Mouse (Mus musculus) monocyte, adult 2 months (primary cell): ENCODE results near the gene Mb21d2.

Source experiments
- DNase-seq, 2 experiments: peaks; one replicate each; pipeline ENCODE4 v3.0.0; 2022; ENCODE audit warnings: low spot score in 2 of 2, low read depth in 1 of 2

Mb21d2 gene

DNA sequence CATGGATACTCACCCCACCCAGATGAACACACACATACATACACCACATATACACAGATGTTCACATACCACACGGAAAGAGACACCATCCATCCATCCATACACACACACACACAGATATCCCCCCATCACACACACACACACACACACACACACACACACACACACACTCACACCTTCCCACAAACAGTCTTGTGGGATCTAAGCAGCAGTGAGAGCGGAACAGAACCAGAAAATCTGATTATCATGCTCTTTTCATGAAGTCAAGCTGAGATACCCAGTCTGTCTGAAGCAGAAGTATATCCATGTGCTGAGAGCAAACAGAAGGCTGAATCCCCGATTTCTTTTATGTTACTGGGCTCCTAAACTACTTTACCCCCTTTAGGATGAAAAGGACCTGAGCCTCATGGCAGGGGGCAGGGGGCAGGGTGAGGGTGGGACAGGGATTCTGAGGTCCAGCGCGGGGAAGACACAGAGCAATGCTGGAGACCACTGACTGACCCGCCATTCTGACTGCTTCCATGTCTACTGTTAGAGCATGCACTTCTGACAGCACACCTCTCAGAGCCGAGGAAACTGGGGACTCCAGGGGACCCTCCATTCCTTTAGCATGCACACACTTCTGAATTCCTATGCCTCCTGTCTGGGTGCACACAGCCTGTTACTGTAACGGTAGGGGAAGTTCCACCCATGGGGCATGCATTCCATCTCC lies 62.7 kb downstream of the Mb21d2 start:
- DNase-seq = no peak

DNA sequence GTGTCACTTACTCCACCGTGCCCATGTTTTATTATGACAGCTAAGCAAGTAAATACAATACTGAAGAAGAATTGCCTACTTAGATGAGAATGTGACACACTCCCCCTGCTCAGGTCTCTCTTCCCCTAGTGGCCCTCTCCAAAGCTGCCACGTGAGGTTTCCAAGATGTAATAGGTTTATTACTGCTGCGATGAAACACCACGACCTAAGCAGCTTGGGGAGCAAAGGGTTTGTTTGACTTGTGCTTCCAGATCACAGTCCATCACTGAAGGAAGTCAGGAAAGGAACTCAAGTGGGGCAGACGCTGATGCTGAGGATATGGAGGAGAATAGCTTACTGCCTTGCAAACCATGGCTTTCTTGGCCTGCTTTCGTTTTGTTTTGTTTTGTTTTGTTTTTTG lies 65.9 kb downstream of the Mb21d2 start:
- no peak for DNase-seq

DNA sequence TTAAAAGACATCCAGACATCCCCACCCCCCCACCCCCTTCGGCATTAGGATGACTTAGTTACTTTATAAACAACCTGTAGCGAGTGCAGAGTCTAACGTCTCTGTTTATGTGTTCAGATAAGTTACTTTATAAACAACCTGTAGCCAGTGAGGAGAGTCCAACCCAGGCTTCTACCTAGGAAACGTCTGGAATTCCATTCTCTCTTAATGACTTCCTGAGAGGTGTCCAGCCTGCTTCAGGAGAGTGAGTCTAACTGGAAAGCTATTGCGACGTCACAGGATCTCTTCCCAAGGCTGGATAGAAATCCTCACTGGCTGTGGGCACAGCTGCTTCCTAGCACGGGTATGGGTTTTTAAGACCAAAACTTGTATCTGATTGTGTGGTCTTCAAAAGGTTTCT lies 67.4 kb downstream of the Mb21d2 start:
- no peak for DNase-seq

DNA sequence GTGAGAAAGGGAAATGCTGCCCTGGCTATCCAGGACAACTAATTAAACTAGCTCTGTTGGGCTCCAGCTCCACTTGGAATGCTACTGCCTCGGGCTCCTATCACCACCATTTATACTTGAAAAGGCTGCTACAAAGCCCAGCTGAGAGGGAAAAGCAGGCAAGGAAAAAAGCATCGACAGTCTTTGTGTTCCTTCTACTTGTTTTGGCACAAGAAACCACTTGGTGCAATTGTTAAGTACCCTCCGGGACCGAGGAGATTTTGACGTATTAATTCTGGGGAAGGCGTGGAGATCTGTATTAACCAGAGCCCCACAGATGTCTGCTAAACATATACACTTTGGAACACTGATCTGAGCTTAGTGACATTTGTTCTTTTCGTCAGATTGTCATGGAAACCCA lies 69.8 kb downstream of the Mb21d2 start:
- no peak for DNase-seq

DNA sequence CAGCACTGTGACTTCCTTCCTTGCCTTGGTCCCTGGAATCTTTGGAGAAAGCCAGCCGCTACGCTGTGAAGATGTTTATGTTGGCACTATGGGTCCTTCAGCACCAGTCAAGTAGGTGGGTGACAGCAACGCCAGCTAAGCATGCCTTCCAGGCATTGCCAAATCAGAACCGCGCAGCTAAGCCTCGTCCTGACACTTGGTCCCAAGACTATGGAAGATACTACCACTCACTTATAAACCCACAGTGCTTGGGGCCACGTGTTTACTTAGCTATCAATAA lies 70.5 kb downstream of the Mb21d2 start:
- no peak for DNase-seq

DNA sequence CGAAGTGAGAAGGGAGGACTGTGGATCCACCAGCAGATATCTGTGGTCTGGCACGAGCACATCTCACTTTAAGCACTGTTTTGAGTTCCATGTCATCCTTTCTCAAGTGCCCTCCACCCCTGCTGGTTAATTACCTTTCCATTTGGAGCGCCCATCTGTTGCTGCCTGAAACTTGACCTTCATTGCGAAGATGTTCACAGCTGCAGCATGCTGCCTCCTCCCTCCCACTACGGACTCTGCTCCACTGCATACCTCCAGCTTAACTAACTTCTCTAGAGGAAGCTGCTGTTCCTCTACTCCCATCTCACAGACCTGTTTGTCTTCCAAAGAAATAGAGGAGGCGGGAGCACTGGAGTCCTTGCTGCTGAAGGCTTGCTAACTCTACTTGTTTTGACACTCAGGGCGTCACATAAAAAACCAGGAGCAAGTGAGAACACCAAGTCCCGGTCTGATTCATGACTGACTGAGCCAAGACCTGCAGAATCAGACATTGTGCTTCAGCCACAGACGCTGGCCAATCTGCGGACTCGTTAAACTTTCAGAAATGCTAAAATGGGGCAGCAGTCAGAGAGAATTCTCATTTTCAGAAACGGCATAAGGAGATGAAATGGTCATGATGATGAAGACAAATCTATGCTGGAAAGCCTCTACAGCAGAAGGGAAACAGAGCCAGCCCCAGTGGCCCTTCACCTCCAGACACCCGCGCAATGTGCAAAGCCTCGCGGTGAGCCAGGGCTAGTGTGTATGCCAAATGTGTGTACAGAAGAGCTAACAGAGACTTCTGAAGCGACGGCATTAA lies 71.1 kb downstream of the Mb21d2 start:
- no peak for DNase-seq

DNA sequence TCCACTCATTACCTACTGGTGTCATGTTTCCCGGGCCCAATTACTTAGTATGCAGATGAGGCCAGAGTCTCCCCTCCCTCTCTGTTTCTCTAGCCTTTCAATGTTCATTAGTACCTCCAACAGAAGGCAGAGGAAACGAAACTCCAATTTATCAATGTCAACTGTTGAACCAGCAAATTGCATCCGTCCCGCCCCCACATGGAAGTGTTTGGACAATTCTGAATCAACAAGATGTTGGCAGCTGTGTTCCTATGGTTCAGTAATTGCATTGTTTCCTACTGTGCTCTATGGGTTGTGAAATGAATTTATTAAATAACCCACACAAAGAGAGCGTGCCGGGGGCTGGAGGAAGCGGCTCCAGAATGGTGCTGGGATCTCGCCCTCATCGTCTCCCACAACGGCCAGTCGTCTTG lies 78.1 kb downstream of the Mb21d2 start:
- DNase-seq = no peak

DNA sequence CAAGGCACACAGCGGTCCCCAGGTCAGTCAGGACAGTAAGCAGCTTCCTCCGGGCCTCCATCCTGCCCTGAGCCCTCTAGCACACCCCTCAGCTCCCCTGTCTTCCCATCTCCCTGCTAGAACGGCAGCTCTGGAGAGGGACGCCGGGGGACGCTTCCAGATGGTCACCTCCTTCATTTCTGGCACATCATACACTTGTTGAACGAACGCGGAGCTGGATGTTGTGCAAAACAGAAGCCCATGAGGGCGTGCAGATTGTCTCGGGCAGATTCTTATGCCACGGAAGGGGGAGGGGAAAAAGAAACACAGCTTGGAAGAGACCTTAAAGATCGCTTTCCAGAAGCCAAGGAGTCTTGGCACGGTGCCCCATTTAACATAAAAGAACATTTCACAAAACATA lies 78.6 kb downstream of the Mb21d2 start:
- DNase-seq = no peak

DNA sequence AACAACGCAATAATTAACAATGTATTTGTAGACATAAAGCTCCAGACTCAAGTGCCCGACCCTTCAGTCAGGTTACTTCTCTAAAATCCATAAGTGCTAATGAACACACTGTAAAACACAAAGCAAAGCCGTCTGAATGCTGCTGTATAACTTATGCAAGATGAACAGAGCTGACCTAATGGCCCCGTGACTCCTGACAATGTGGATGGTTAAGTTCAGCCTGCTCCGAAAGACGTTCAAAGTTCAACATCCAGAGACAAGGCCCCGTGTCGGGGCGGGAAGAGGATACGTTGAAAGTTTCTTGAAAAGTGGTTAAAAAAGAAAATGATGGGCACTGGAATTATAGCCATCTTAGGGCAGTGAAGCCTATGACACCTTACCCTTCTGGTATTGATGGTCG lies 83.3 kb downstream of the Mb21d2 start:
- no peak for DNase-seq

DNA sequence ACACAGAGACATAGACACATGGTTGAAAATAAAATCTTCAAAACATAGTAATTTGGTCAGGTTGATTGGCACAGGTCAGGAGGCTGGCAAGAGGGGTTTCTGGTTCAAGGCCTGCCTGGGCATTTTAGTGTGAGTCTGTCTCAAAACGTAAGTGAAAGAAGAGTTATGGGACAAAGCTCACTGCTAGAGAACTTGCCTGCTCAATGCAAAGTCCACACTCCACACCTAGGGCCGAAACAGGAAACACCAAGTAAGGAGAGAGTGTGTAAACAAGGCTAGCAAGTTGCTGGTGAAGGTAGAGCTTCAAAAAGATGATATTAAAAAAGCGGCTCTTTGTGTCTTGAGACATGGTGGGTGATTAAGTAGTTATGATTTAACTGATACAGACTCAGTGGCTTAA lies 84.1 kb downstream of the Mb21d2 start:
- no peak for DNase-seq

DNA sequence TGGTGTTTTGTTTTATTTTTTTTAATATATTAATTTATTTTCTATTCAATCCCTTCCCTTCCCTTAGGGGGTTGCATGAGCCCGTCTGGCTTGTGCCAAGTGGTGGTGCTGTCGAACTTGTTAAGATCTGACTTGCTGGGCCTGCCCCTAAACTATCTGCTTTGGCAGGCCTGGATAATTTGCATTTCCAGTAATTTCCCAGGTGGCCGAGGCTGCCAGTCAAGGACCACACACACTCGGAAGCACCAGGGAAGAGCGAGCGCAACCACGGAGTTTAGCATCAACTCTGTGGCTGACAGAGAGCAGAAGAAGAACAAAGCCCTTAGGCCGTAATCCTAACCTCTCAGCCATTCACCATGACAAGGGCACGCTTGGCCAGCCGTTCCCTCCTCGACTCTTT lies 88.4 kb downstream of the Mb21d2 start:
- DNase-seq = no peak

DNA sequence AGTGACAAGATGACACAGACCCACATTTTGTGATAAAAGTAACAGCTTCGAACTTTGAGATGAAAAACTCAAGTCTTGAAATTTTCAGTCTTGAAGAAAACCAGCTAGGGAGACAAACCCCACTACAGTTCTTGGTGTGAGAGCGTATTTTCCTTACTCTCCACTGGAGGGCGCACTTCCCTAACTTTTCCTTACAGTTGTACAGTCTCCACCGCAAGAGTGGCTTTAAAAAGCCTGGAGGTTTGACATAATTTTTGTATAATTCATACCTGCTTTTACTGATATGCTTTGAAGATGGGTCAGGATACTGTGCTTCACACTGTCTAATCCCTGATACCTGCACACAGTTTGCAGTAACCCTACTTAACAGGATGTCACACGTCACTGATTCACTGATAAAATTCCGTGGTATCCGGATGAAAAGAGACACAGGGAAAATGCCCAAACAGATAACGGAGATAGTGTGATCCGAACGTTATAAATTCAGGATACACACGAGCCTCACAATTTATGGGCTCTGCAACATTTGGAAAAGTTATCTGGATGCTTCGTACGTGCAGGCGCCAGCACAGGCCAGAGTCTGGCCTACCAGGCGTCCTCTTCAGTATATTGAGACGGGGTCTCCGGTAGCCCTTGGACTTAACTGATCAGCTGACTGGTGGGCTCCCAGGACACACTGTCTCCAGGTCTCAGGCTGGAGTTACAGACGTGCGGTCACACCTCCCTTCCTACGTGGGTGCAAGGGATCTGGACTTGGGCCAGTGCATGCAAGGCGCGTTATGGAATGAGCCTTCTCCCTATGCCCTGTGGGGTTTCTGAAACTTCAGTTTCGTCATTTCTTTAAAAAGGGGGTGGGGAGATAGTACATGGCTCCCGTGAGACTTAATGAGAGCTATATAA lies 89.1 kb downstream of the Mb21d2 start:
- no peak for DNase-seq

DNA sequence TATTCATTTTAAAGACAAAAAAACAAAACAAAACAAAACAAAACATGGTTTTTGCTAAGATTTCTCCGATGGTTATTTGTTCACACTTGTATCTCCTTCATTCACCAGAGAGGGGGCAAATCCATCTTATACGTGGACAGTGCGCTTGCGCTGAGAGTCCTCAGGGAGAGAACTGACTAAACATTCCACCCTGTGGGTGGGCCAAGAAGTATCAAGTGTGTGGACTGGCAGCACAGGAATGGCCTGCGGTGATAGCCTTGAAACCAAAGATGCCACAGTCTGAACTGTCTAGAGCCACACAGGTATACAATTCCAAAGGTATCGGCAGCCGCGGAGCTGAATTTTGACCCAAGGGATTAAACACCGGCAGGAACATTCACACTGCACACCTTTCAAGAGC lies 89.9 kb downstream of the Mb21d2 start:
- DNase-seq = no peak

DNA sequence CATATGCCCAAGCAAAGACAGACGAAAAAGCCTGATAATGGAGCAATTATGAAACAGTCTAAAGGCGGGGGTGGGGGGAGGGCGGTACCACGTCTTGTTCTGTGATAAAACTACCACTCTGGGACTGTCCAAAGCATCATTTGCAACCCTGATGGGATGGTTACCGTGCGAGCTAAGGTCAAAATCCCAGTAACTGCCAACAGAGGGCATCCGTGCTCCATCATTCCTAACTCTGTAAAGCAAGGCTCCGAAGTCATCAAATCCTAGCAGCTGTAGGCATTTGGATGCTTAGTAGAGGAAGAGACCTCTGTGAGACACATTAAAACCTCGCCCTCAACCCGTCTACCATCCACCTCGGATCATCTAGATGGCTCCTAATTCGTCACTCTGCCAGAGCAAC lies 91.5 kb downstream of the Mb21d2 start:
- DNase-seq = no peak

DNA sequence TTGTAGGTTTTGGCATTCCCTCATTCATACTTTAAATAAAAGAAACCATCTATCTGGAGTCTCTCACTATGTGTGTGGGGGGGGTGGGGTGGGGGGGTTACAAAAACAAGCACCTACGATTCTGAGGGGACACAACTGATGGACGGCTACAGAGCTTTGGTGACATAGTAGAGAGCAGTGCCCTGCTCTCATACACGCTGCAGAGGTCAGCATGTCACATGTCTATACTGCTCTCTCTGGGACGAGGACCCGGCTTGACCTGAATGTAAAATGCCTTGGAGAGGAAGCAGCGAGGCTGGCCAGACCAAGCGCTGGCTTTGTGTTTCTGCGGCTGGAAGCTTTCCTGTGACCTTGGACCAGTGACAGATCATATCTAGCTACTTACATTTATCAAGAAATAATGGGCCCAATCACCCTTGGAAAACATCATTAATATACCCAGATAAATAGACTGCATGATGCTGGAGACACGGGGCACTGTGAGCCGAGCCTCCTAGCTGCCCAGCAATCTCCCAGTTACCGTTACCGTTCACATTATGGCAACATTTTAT lies 97.3 kb downstream of the Mb21d2 start:
- no peak for DNase-seq

DNA sequence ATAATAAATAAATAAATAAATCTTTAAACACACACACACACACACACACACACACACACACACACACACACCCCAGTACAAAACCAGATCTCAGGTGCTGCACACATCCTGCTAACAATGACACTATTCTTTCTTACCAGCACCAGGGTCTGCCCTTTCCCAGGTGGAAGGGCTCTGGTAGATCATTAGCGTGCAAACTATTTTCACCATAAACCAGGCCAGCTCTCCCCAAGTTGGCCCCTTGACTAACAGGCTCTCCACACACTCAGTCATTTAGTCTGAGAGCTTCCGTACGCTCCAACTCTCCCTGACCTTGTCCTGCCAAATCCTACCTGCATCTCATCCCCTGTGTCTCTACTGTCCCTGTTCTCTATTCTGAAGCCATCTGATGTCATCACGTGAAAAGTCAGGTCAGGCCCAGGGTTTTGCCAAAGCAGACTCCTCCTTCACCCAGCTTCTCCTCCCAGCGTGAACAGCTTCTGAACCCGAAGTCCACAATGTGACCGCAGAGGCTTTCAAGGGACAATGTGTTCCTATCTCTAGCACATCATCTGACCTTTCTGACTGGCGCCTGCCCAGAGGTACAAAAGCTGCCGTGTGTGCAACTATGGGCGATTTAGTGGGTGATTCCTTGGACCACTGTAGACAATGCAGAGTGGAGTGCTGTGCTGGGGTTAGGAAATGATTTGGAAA lies 100.1 kb downstream of the Mb21d2 start:
- DNase-seq = no peak

DNA sequence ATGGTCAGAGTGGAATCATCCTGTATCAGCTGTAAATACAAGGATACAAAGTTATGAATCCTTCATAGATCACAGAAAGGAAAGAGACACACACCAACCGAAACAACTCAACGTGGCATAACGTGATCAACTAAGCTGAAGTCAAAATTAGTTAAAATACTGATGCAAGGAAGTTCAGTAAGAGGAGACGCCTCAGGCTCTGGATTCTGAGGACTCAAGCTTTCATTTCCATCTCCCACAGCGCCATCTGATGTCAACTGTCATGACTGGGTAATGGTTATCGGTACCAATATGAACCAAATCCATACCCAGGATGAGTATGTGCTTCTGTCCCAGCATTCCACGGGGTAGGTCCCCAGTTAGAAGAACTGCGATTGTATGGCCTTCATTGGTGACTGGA lies 104.7 kb downstream of the Mb21d2 start:
- DNase-seq = no peak

DNA sequence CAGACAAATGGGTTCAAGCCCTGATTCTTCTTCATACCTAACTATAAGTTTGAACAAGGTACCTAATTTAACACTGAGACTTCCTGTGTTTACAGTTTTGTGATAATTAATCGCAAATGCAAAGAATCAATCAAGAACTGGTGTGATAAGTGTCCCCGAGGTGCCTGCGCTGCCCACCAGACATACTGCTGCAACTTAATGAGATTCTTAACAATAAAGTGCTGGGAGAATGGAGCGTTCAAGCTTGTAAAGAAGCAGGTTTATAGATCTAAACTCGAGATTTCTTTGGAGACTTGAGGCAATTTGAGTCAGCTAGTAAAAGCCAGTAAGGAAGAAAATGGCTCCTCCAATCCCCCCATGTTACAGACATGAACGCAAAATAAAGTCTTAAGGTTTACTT lies 107.7 kb downstream of the Mb21d2 start:
- DNase-seq = no peak

DNA sequence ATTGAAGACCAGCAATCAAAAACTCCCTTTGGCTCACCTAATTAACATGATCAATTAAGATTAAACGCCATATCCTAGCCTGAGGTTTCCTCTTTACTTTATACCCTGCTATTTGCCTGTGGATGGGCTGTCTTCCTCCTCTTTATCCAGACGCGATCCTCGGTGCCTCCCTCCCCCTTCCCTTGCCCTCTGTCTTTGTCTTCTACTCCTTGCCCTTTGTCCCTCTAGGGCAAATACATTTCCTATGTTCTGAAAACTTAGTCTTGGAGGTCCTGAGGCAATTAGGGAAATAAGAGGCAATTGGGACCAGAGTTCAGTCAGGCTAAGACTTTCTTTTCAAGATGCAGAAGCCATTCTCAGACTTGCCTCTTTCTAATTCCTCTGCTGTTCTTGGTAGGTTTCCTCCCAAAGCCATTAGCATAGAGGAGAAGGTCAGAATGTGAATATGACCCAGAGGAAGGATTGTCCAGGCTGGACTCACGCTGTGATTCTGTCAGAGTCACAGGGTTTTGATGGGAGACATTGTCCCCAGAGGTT lies 110.7 kb downstream of the Mb21d2 start:
- DNase-seq = no peak

DNA sequence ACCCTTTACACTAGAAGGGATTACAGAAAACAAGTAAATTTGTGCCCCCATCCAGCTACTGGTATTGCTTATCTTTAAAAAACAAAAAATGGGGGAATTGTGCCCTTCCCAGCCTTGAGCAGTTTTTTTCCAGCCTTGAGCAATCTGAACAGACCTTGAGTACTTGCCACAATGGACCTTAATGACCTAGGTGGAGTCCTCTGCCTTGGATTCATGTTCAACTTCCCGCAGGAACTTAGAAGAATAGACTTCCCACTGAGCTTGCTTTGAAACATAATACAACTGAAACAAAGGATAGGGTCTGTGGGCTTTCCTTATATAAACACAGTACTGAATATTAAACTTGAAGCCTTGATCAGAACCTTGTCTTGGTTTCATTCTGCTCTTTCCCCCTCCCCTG lies 116.2 kb downstream of the Mb21d2 start:
- no peak for DNase-seq

DNA sequence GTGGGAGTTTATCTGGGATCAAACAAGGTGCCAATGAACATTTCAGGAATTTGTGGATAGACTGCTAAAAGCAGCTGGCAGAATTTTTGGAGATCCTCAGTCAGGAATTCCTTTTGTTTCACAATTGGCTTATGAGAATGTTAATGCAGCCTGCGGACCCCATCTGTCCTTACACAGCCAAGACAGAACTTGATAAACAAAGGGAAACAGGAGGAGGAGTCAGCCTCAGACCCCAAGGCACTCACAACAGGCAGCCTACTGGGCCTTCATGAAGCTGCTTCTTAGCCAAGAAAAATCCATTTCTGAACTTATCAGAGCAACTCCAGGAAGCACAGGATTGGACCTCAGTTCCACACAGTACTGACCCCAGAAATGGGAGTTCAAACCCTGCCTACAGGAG lies 120.4 kb downstream of the Mb21d2 start:
- no peak for DNase-seq
